Mouse (Mus musculus) heart, embryonic 14.5 days (tissue): ENCODE results near the gene Txndc11. TPM values are rescaled to one million over a fixed set of nuclear protein-coding genes. Genes with fewer than 3 reads are reported as not detected.
A peak's percentile ranks its signal among the peaks of the same experiment; 100 is the strongest.
"Not testable (repeated sequence)": the region's sequence is repeated elsewhere in the genome, so short reads cannot be mapped to it uniquely, and the experiment has no call there.

ENCODE experiments used
- ATAC-seq: fragments of 200-750 bp; cut with Nextera tagmentation; 2 replicates; pipeline ENCODE4 v1.8.0; 2017; ENCODE audit warnings: low read depth, moderate TSS enrichment; ENCODE audit not compliant: insufficient number of reproducible peaks, insufficient read depth, low FRiP score
- H3K27ac ChIP-seq, 2 experiments: fragments of 200-500 bp in 1 of 2; fragments of 300-500 bp in 1 of 2; sonication (generic) in 1 of 2; replicated peaks in 1 of 2; 2 replicates each; pipeline ENCODE4 v1.5.1; 2012 to 2014; ENCODE audit warnings: low read depth in 2 of 2, low read length in 2 of 2, control low read depth in 1 of 2, mild to moderate bottlenecking in 1 of 2, mixed read lengths in 1 of 2; ENCODE audit not compliant: control insufficient read depth in 1 of 2, insufficient read depth in 1 of 2
- H3K27me3 ChIP-seq: fragments of 300-500 bp; sonication (generic); 2 replicates; pipeline ENCODE4 v1.6.1; 2014; ENCODE audit warnings: mild to moderate bottlenecking, low read length, control low read depth; ENCODE audit not compliant: control insufficient read depth, insufficient read depth
- H3K36me3 ChIP-seq: fragments of 300-500 bp; sonication (generic); 2 replicates; pipeline ENCODE4 v1.6.1; 2014; ENCODE audit warnings: mild to moderate bottlenecking, control low read depth, low read length, mixed read lengths; ENCODE audit not compliant: control insufficient read depth, insufficient read depth
- H3K4me1 ChIP-seq, 2 experiments: fragments of 200-500 bp in 1 of 2; fragments of 300-500 bp in 1 of 2; sonication (generic) in 1 of 2; 2 replicates each; pipeline ENCODE4 v1.6.1; 2012 to 2014; ENCODE audit warnings: low read length in 2 of 2, control low read depth in 1 of 2, mixed read lengths in 1 of 2; ENCODE audit not compliant: control insufficient read depth in 2 of 2, insufficient read depth in 2 of 2
- H3K4me2 ChIP-seq: fragments of 300-500 bp; sonication (generic); 2 replicates; pipeline ENCODE4 v1.6.1; 2014; ENCODE audit warnings: mild to moderate bottlenecking, low read length
- H3K4me3 ChIP-seq, 2 experiments: fragments of 200-500 bp in 1 of 2; fragments of 300-500 bp in 1 of 2; sonication (generic) in 1 of 2; 2 replicates each; pipeline ENCODE4 v1.5.1; 2012 to 2014; ENCODE audit warnings: low read length in 2 of 2, mild to moderate bottlenecking in 2 of 2, control low read depth in 1 of 2, low read depth in 1 of 2, moderate library complexity in 1 of 2; ENCODE audit not compliant: control insufficient read depth in 1 of 2, insufficient read depth in 1 of 2
- H3K9ac ChIP-seq: fragments of 300-500 bp; sonication (generic); 2 replicates; pipeline ENCODE4 v1.6.1; 2014; ENCODE audit warnings: mild to moderate bottlenecking, low read length
- H3K9me3 ChIP-seq: fragments of 300-500 bp; sonication (generic); 2 replicates; pipeline ENCODE4 v1.6.1; 2016; ENCODE audit warnings: low read length, control low read depth; ENCODE audit not compliant: control insufficient read depth
- WGBS: fragments of 180-500 bp; shearing (Covaris S2); extraction: QIAGEN DNeasy Blood & Tissue Kit; methylation state at CpG from one replicate; pipeline ENCODE4 v1.1.7; 2014; 5-methylcytosine and 5-hydroxymethylcytosine counted together
- polyA plus RNA-seq: library from polyadenylated mRNA; unstranded; fragments of >200 nt; fragmentation: Nextera tagmentation; extraction: Ambion mirVana; gene quantifications from 2 replicates; pipeline ENCODE4 v1.2.1, GENCODE M21; 2014

Txndc11 gene
- polyA plus RNA-seq, 1 experiment from 2014 or later: 31.9 TPM

GRCm38 (mm10) chr16:11174671-11175081 is 40.2 kb upstream of the Txndc11 start:
- H3K4me3 ChIP-seq: peak overlapping the region; percentile 86 to 93
- 13% methylated on average over 10 of the region's 10 CpGs for WGBS
- no peak for ATAC-seq
- peak overlapping the region; percentile 68 for H3K4me2 ChIP-seq
- H3K9me3 ChIP-seq: peaks cover 3% of the 10 kb centered on the region; the same call in 1 of the 2 replicates
- peaks cover 0 to 16% of the 10 kb centered on the region in 2 experiments; a peak in 3 of 4 replicates for H3K4me1 ChIP-seq
- no peaks in the 10 kb centered on the region for H3K36me3 ChIP-seq
- H3K9ac ChIP-seq: peak overlapping the region; percentile 93; the same call in 1 of the 2 replicates
- H3K27me3 ChIP-seq: no peaks in the 10 kb centered on the region
- H3K27ac ChIP-seq: peak overlapping the region in 1 of 2 experiments; percentile 90; a peak in 2 of 4 replicates

- H3K4me2 ChIP-seq: no peak overlapping the region
- 87% methylated on average over 6 of the region's 6 CpGs for WGBS
- no peaks in the 10 kb centered on the region for H3K9me3 ChIP-seq
- no peaks in the 10 kb centered on the region for H3K27me3 ChIP-seq
- H3K9ac ChIP-seq: no peak overlapping the region
- H3K4me3 ChIP-seq: no peak overlapping the region
- ATAC-seq: no peak
- H3K36me3 ChIP-seq: no peaks in the 10 kb centered on the region
- no peak overlapping the region for H3K27ac ChIP-seq
- peaks cover 0 to 14% of the 10 kb centered on the region in 2 experiments; a peak in 3 of 4 replicates for H3K4me1 ChIP-seq
Measured at GRCm38 (mm10) chr16:11171679-11172078, 37.2 kb upstream of the Txndc11 start.

GRCm38 (mm10) chr16:11166431-11166830 is 32.0 kb upstream of the Txndc11 start:
- Histone ChIP-seq H3K27me3 (no peaks in the 10 kb centered on the region), H3K27ac (no peak overlapping the region), H3K9ac (no peak overlapping the region), H3K36me3 (peaks cover 29% of the 10 kb centered on the region), H3K4me1 (0 out of 4 replicates have a peak, but pooled peaks cover 0 to 3% of the 10 kb centered on the region in 2 experiments), H3K4me3 (no peak overlapping the region), H3K9me3 (no peaks in the 10 kb centered on the region), H3K4me2 (no peak overlapping the region)
- 69% methylated on average over 2 of the region's 2 CpGs for WGBS
- no peak for ATAC-seq

- no peak for ATAC-seq
- WGBS: 58% methylated on average over 3 of the region's 3 CpGs
Measured at GRCm38 (mm10) chr16:11164695-11165255, 30.3 kb upstream of the Txndc11 start.

GRCm38 (mm10) chr16:11157721-11158120 is 23.3 kb upstream of the Txndc11 start:
- H3K9me3 ChIP-seq, ATAC-seq, H3K4me2 ChIP-seq, H3K9ac ChIP-seq, H3K27me3 ChIP-seq, H3K4me3 ChIP-seq, H3K4me1 ChIP-seq, H3K27ac ChIP-seq: not testable (repeated sequence)
- peaks cover 92% of the 10 kb centered on the region for H3K36me3 ChIP-seq
- 57% methylated on average over 1 of the region's 3 CpGs for WGBS

More at GRCm38 (mm10) chr16:11164695-11165255, 30.3 kb upstream of the Txndc11 start:
- Histone ChIP-seq H3K9ac (no peak overlapping the region), H3K27me3 (no peaks in the 10 kb centered on the region), H3K4me1 (0 out of 4 replicates have a peak, but pooled peaks cover 0 to 3% of the 10 kb centered on the region in 2 experiments), H3K4me3 (no peak overlapping the region), H3K36me3 (peaks cover 41% of the 10 kb centered on the region), H3K9me3 (no peaks in the 10 kb centered on the region), H3K27ac (no peak overlapping the region), H3K4me2 (no peak overlapping the region)

GRCm38 (mm10) chr16:11154500-11154899 is 20.1 kb upstream of the Txndc11 start:
- no peaks in the 10 kb centered on the region for H3K4me1 ChIP-seq
- no peak overlapping the region for H3K27ac ChIP-seq
- 0 out of 2 replicates have a peak, but pooled peaks cover 4% of the 10 kb centered on the region for H3K9me3 ChIP-seq
- H3K9ac ChIP-seq: no peak overlapping the region
- no peak overlapping the region for H3K4me2 ChIP-seq
- H3K36me3 ChIP-seq: peaks cover 96% of the 10 kb centered on the region
- ATAC-seq: no peak
- no peaks in the 10 kb centered on the region for H3K27me3 ChIP-seq
- H3K4me3 ChIP-seq: no peak overlapping the region

- 22% methylated on average over 52 of the region's 56 CpGs for WGBS
- H3K36me3 ChIP-seq: peaks cover 85% of the 10 kb centered on the region
Measured at GRCm38 (mm10) chr16:11143706-11144483, 9.4 kb upstream of the Txndc11 start.

More at GRCm38 (mm10) chr16:11143706-11144483, 9.4 kb upstream of the Txndc11 start:
- H3K4me3 ChIP-seq, H3K27ac ChIP-seq, H3K27me3 ChIP-seq, H3K4me1 ChIP-seq, ATAC-seq, H3K9ac ChIP-seq, H3K4me2 ChIP-seq, H3K9me3 ChIP-seq: not testable (repeated sequence)
